Mouse (Mus musculus) cerebellum, adult 2 months (tissue): ENCODE data around the gene Arsg. TPM values are rescaled to one million over a fixed set of nuclear protein-coding genes. Genes with fewer than 3 reads are reported as not detected.
A peak's percentile ranks its signal among the peaks of the same experiment; 100 is the strongest.

Source experiments
- DNase-seq, 2 experiments: peaks; one replicate each; pipeline ENCODE4 v3.0.0; 2021
- H3K27ac ChIP-seq: fragments of 200-500 bp; 2 replicates; pipeline ENCODE4 v1.5.1; 2012; ENCODE audit warnings: low read length, control low read depth, inconsistent platforms; ENCODE audit not compliant: insufficient read depth
- H3K27me3 ChIP-seq: fragments of 200-500 bp; 2 replicates; pipeline ENCODE4 v1.6.1; 2012; ENCODE audit warnings: inconsistent platforms, mild to moderate bottlenecking, low read length, moderate library complexity; ENCODE audit not compliant: control insufficient read depth, insufficient read depth
- H3K4me1 ChIP-seq: fragments of 200-500 bp; 2 replicates; pipeline ENCODE4 v1.6.1; 2011; ENCODE audit warnings: low read length; ENCODE audit not compliant: control insufficient read depth, insufficient read depth
- H3K4me3 ChIP-seq: fragments of 200-500 bp; replicated peaks from 2 replicates; pipeline ENCODE3; 2011; ENCODE audit warnings: mild to moderate bottlenecking, low read depth, low read length, control low read depth; ENCODE audit not compliant: insufficient read depth
- CTCF ChIP-seq: fragments of 200-500 bp; IDR thresholded peaks from 2 replicates; pipeline ENCODE4 v1.5.1; 2011; ENCODE audit warnings: low read depth, mild to moderate bottlenecking, control low read depth, low read length, moderate library complexity, borderline replicate concordance; ENCODE audit not compliant: insufficient read depth
- POLR2A ChIP-seq: fragments of 200-500 bp; IDR thresholded peaks from 2 replicates; pipeline ENCODE4 v1.6.1; 2011; ENCODE audit warnings: low read length, control low read depth, borderline replicate concordance; ENCODE audit not compliant: insufficient read depth
- WGBS: fragments of 180-500 bp; shearing (Covaris S2); methylation state at CpG from one replicate; pipeline ENCODE4 v1.1.7; 2018; 5-methylcytosine and 5-hydroxymethylcytosine counted together
- polyA plus RNA-seq: library from polyadenylated mRNA; depleted of rRNA; stranded (reverse); fragments of >200 nt; gene quantifications from 2 replicates; pipeline ENCODE4 v1.2.3, GENCODE M21; 2012

Arsg gene
- polyA plus RNA-seq, 1 experiment = 47.1 TPM

DNA sequence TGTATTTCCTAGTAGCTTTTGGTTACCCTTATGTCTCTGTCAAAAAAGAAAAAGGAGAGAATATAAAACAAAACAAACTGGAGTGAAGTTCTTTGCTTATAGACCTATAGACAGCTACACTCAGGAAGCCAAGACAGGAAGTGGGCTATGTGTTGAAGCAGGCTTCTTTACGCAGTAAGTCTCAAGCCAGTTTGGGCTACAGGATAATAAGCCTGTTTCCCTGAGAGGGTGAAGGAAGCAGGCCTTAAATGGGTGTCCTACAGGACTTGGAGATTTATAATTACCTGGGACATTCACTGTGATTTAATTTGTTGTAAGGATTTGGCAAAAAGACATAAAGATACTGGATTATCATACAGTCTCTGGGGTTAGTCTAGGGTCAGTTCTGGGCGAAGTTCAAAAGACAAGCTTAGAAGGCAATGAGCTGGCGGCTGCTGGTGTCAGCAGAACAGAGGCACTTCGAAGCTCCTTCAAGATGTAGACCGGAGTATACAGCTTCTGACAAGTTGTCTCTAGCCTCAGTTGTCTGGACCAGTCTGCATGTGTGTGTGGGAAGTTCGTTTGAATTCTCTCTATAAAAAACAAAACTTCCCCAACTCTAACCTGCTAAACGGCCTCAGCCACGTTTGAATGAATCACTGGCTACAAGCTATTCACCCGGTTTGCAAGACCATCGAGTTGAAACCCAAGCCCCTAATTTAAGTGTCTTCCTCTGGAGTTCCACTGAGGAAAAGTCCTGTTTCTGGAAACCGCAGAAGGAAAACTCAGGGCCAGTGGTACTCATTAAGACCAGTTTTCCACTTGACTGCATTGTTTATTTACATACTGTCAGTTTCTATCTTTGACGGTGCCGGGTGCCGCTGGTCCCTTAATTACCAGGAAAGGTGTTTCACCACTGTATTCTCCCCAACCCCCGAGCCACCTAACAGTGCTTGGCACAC is 2.0 kb upstream of the Arsg start:
- H3K4me1 ChIP-seq = no peaks in the 10 kb centered on the region; the same call in 1 of the 2 replicates
- peak; percentile 28 to 38 for DNase-seq
- H3K4me3 ChIP-seq = peak overlapping the region; percentile 22
- H3K27me3 ChIP-seq = no peaks in the 10 kb centered on the region
- no peak overlapping the region for H3K27ac ChIP-seq
- WGBS = 54% methylated on average over 15 of the region's 15 CpGs
- no peak for TF ChIP-seq CTCF
- TF ChIP-seq POLR2A = no peak

GRCm38 (mm10) chr11:109472171-109472691 is 943 bp upstream of the Arsg start:
- under 1% methylated on average over 33 of the region's 33 CpGs for WGBS

DNA sequence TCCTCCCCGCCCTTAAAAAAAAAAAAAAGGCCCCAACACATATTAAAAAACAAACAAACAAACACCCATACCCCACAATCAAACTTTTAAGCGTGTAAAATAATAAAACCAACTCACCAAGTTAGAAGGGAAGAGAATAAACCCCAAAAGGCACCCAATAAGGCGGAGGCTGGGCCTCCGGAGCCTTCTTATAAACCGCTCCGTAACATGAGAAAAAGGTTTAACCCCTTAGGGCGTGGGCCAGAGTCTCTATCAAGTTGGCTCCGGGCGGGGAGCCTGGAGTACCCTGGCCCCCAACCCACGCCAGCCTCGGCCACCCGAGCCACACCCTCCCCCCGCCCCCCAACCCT is 378 bp upstream of the Arsg start:
- no peaks in the 10 kb centered on the region for H3K27me3 ChIP-seq
- H3K4me1 ChIP-seq = no peaks in the 10 kb centered on the region; the same call in 1 of the 2 replicates
- H3K4me3 ChIP-seq = peak overlapping the region; percentile 94
- WGBS = under 1% methylated on average over 13 of the region's 13 CpGs
- H3K27ac ChIP-seq = no peak overlapping the region
- no peak for DNase-seq
- TF ChIP-seq CTCF (no peak), POLR2A (no peak)

More at GRCm38 (mm10) chr11:109472171-109472691, 943 bp upstream of the Arsg start:
- TF ChIP-seq POLR2A (no peak), CTCF (no peak)
- H3K4me3 ChIP-seq = peak overlapping the region; percentile 94
- H3K4me1 ChIP-seq = no peaks in the 10 kb centered on the region; the same call in 1 of the 2 replicates
- DNase-seq = peak; percentile 54 to 70
- H3K27ac ChIP-seq = no peak overlapping the region
- H3K27me3 ChIP-seq = no peaks in the 10 kb centered on the region

DNA sequence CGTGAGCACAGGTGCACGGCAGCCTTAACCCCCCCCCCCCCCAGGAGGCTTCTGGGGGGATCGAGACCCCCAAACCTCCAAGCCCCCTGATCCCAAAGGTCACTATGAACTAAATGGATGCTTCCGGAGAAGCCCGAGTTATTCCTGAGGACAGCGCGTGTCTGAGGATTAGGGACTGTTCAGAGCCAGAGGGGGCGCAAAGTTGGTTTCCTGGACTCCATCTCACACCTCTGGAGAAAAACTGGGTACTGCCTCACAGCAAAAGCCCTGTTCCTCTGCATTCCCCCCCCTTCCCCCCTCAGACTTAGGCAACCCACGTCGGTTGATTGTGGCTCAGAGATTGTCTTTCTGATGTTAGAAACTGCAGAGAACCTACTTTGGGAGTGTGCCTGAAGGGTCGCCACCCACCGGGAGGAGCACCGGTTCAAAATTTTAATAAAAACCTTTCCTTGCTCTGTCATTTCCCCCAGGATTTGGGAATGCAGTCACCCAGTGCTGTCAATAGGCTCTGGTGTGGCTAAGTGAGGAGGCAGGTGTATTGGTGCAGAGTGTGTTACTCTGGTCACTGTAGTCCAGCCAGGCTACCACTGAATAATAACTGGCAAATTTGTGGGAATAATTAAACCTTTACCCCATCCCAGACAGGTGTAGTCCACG is 1.0 kb downstream of the Arsg start:
- Histone ChIP-seq H3K4me3 (peak overlapping the region; percentile 94), H3K27ac (peak overlapping the region; percentile 96), H3K4me1 (no peaks in the 10 kb centered on the region; the same call in 1 of the 2 replicates), H3K27me3 (no peaks in the 10 kb centered on the region)
- TF ChIP-seq POLR2A (no peak), CTCF (no peak)
- WGBS = 10% methylated on average over 14 of the region's 14 CpGs
- DNase-seq = peak in 1 of 2 experiments; percentile 41

GRCm38 (mm10) chr11:109474836-109475235 is 1.7 kb downstream of the Arsg start:
- Histone ChIP-seq H3K27ac (no peak overlapping the region), H3K4me3 (no peak overlapping the region), H3K4me1 (no peaks in the 10 kb centered on the region; the same call in 1 of the 2 replicates), H3K27me3 (no peaks in the 10 kb centered on the region)
- TF ChIP-seq POLR2A (no peak), CTCF (no peak)
- DNase-seq = no peak
- WGBS = 91% methylated on average over 13 of the region's 13 CpGs

GRCm38 (mm10) chr11:109475717-109476116 is 2.5 kb downstream of the Arsg start:
- 78% methylated on average over 4 of the region's 4 CpGs for WGBS
- H3K27ac ChIP-seq = no peak overlapping the region

DNA sequence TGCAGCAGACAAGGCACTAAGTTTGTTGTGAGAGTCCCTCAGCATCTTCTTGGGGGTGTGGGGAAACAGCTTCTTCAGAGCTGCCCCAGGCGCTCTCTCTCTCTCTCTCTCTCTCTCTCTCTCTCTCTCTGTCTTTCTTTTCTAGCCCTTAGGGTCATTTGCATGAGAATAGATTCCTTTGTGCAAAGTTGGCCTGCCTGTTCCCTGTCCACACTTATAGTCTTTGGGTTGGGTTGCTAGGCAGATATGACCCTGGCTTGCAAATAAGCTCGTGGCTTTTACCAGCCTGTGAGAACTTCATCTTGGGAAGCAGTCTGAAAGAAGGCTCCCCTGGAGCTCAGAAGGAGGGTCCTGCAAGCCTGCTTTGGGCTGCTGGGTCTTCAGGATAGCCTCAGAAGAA is 3.1 kb downstream of the Arsg start:
- DNase-seq = no peak
- H3K4me1 ChIP-seq = no peaks in the 10 kb centered on the region; the same call in 1 of the 2 replicates
- no peak overlapping the region for H3K4me3 ChIP-seq
- TF ChIP-seq POLR2A (no peak), CTCF (no peak)
- no peaks in the 10 kb centered on the region for H3K27me3 ChIP-seq
- WGBS = 80% methylated on average over 2 of the region's 2 CpGs
- H3K27ac ChIP-seq = no peak overlapping the region

More at GRCm38 (mm10) chr11:109475717-109476116, 2.5 kb downstream of the Arsg start:
- DNase-seq = peak in 1 of 2 experiments; percentile 58
- TF ChIP-seq CTCF = no peak
- TF ChIP-seq POLR2A = no peak
- H3K4me3 ChIP-seq = no peak overlapping the region
- H3K27me3 ChIP-seq = no peaks in the 10 kb centered on the region
- no peaks in the 10 kb centered on the region; the same call in 1 of the 2 replicates for H3K4me1 ChIP-seq
